Mouse (Mus musculus) intestine, postnatal 0 days (tissue): ENCODE measurements around the gene Chmp6. TPM values are rescaled to one million over a fixed set of nuclear protein-coding genes. Genes with fewer than 3 reads are reported as not detected.

Experiments used
- ATAC-seq: fragments of 200-750 bp; cut with Nextera tagmentation; 2 replicates; pipeline ENCODE4 v1.8.0; 2017; ENCODE audit warnings: mild to moderate bottlenecking, moderate TSS enrichment, moderate library complexity
- H3K27ac ChIP-seq: fragments of 300-500 bp; sonication (generic); 2 replicates; pipeline ENCODE4 v1.5.1; 2014; ENCODE audit warnings: mild to moderate bottlenecking, low read depth, low read length, moderate library complexity
- H3K27me3 ChIP-seq: fragments of 300-500 bp; sonication (generic); replicated peaks from 2 replicates; pipeline ENCODE4 v1.6.1; 2014; ENCODE audit warnings: low read length, mixed read lengths; ENCODE audit not compliant: control insufficient read depth, insufficient read depth
- H3K36me3 ChIP-seq: fragments of 300-500 bp; sonication (generic); 2 replicates; pipeline ENCODE4 v1.6.1; 2014; ENCODE audit warnings: mild to moderate bottlenecking, moderate library complexity; ENCODE audit not compliant: control insufficient read depth, insufficient read depth
- H3K4me1 ChIP-seq: fragments of 300-500 bp; sonication (generic); replicated peaks from 2 replicates; pipeline ENCODE4 v1.6.1; 2014; ENCODE audit warnings: antibody characterized with exemption, low read length, mixed read lengths; ENCODE audit not compliant: control insufficient read depth, insufficient read depth
- H3K4me2 ChIP-seq: fragments of 300-500 bp; sonication (generic); replicated peaks from 2 replicates; pipeline ENCODE4 v1.6.1; 2014; ENCODE audit warnings: low read depth, mild to moderate bottlenecking, moderate library complexity
- H3K4me3 ChIP-seq: fragments of 300-500 bp; sonication (generic); 2 replicates; pipeline ENCODE4 v1.5.1; 2014; ENCODE audit warnings: low read depth, low read length
- H3K9ac ChIP-seq: fragments of 300-500 bp; sonication (generic); 2 replicates; pipeline ENCODE4 v1.6.1; 2014; ENCODE audit warnings: mild to moderate bottlenecking, low read depth, low read length
- H3K9me3 ChIP-seq: fragments of 300-500 bp; sonication (generic); 2 replicates; pipeline ENCODE4 v1.6.1; 2016; ENCODE audit warnings: mixed run types; ENCODE audit not compliant: control insufficient read depth
- CTCF ChIP-seq: sonication (generic); IDR thresholded peaks from 2 replicates; pipeline ENCODE4 v1.5.1; 2016; ENCODE audit warnings: low read depth, mild to moderate bottlenecking, control low read depth, antibody characterized with exemption, moderate library complexity
- WGBS: fragments of 180-500 bp; shearing (Covaris S2); extraction: QIAGEN DNeasy Blood & Tissue Kit; methylation state at CpG from one replicate; pipeline ENCODE4 v1.1.7; 2014; 5-methylcytosine and 5-hydroxymethylcytosine counted together
- polyA plus RNA-seq: library from polyadenylated mRNA; unstranded; fragments of >200 nt; fragmentation: Nextera tagmentation; extraction: Ambion mirVana; gene quantifications from 2 replicates; pipeline ENCODE4 v1.2.1, GENCODE M21; 2015

Chmp6 gene
- polyA plus RNA-seq, 1 experiment from 2014 or later = 121 TPM

GRCm38 (mm10) chr11:119960671-119961070, 47.4 kb downstream of the Chmp6 start:
- H3K27ac ChIP-seq = no peak overlapping the region
- H3K27me3 ChIP-seq = no peaks in the 10 kb centered on the region
- 0 out of 2 replicates have a peak, but pooled peaks cover 2% of the 10 kb centered on the region for H3K4me1 ChIP-seq
- H3K4me3 ChIP-seq = no peak overlapping the region
- WGBS = 86% methylated on average over 6 of the region's 6 CpGs
- peaks cover 19% of the 10 kb centered on the region; the same call in 1 of the 2 replicates for H3K36me3 ChIP-seq
- no peak overlapping the region for H3K9ac ChIP-seq
- no peaks in the 10 kb centered on the region for H3K9me3 ChIP-seq
- no peak overlapping the region for H3K4me2 ChIP-seq
- no peak for ATAC-seq
- TF ChIP-seq CTCF = no peak

GRCm38 (mm10) chr11:119961511-119961910, 48.3 kb downstream of the Chmp6 start:
- peaks cover 19% of the 10 kb centered on the region; the same call in 1 of the 2 replicates for H3K36me3 ChIP-seq
- H3K27me3 ChIP-seq = no peaks in the 10 kb centered on the region
- no peak for ATAC-seq
- no peak overlapping the region for H3K4me2 ChIP-seq
- H3K9me3 ChIP-seq = no peaks in the 10 kb centered on the region
- no peak overlapping the region for H3K9ac ChIP-seq
- H3K4me3 ChIP-seq = no peak overlapping the region
- no peaks in the 10 kb centered on the region for H3K4me1 ChIP-seq
- TF ChIP-seq CTCF = no peak
- 79% methylated on average over 3 of the region's 3 CpGs for WGBS
- H3K27ac ChIP-seq = no peak overlapping the region

- no peak overlapping the region for H3K4me3 ChIP-seq
- H3K27me3 ChIP-seq = no peaks in the 10 kb centered on the region
- no peaks in the 10 kb centered on the region for H3K9me3 ChIP-seq
- no peak overlapping the region for H3K4me2 ChIP-seq
- no peak for TF ChIP-seq CTCF
- H3K27ac ChIP-seq = no peak overlapping the region
- H3K9ac ChIP-seq = no peak overlapping the region
- WGBS = 59% methylated on average over 9 of the region's 9 CpGs
- no peak for ATAC-seq
- no peaks in the 10 kb centered on the region for H3K4me1 ChIP-seq
- H3K36me3 ChIP-seq = peaks cover 18% of the 10 kb centered on the region; the same call in 1 of the 2 replicates
These were observed 51.8 kb downstream of the Chmp6 start for GRCm38 (mm10) chr11:119965053-119965452.

GRCm38 (mm10) chr11:119966294-119966693, 53.1 kb downstream of the Chmp6 start:
- WGBS = 89% methylated on average over 6 of the region's 6 CpGs

GRCm38 (mm10) chr11:119967401-119967800, 54.2 kb downstream of the Chmp6 start:
- Histone ChIP-seq H3K36me3 (peaks cover under 1% of the 10 kb centered on the region; the same call in 1 of the 2 replicates), H3K9ac (no peak overlapping the region), H3K27me3 (no peaks in the 10 kb centered on the region), H3K9me3 (no peaks in the 10 kb centered on the region), H3K4me1 (no peaks in the 10 kb centered on the region), H3K4me2 (no peak overlapping the region), H3K4me3 (no peak overlapping the region), H3K27ac (no peak overlapping the region)
- ATAC-seq = no peak
- TF ChIP-seq CTCF = no peak
- 86% methylated on average over 8 of the region's 8 CpGs for WGBS

More at GRCm38 (mm10) chr11:119966294-119966693, 53.1 kb downstream of the Chmp6 start:
- no peak for ATAC-seq
- Histone ChIP-seq H3K27me3 (no peaks in the 10 kb centered on the region), H3K4me3 (no peak overlapping the region), H3K36me3 (peaks cover 8% of the 10 kb centered on the region; the same call in 1 of the 2 replicates), H3K4me2 (no peak overlapping the region), H3K4me1 (no peaks in the 10 kb centered on the region), H3K27ac (no peak overlapping the region), H3K9ac (no peak overlapping the region), H3K9me3 (no peaks in the 10 kb centered on the region)
- TF ChIP-seq CTCF = no peak

GRCm38 (mm10) chr11:119967892-119968291, 54.7 kb downstream of the Chmp6 start:
- Histone ChIP-seq H3K36me3 (no peaks in the 10 kb centered on the region; the same call in 1 of the 2 replicates), H3K9me3 (no peaks in the 10 kb centered on the region), H3K4me3 (no peak overlapping the region), H3K4me2 (no peak overlapping the region), H3K27me3 (no peaks in the 10 kb centered on the region), H3K4me1 (no peaks in the 10 kb centered on the region), H3K27ac (no peak overlapping the region), H3K9ac (no peak overlapping the region)
- TF ChIP-seq CTCF = no peak
- ATAC-seq = no peak
- 91% methylated on average over 2 of the region's 2 CpGs for WGBS

Other genes starting within 250 kb of the Chmp6 start
- gene Baiap2, start 29.3 kb downstream of the Chmp6 start, polyA plus RNA-seq = 4.2 and 4.3 TPM in 2 replicates
- 1.6 and 1.7 TPM in 2 replicates for gene Aatk, start 133.7 kb downstream of the Chmp6 start, polyA plus RNA-seq
- 4.8 and 5.6 TPM in 2 replicates for gene Cep131, start 173.4 kb downstream of the Chmp6 start, polyA plus RNA-seq
- 13.5 and 15.1 TPM in 2 replicates for gene Tepsin, start 185.3 kb downstream of the Chmp6 start, polyA plus RNA-seq
- gene Ndufaf8, start 185.5 kb downstream of the Chmp6 start, polyA plus RNA-seq = 153 TPM in 2 replicates
- gene Slc38a10, start 237.9 kb downstream of the Chmp6 start, polyA plus RNA-seq = 56.4 and 57.3 TPM in 2 replicates